Mouse (Mus musculus) liver, embryonic 15.5 days (tissue): ENCODE measurements around the gene Scnn1a. TPM values are rescaled to one million over a fixed set of nuclear protein-coding genes. Genes with fewer than 3 reads are reported as not detected.

ENCODE experiments used
- ATAC-seq: fragments of 200-750 bp; cut with Nextera tagmentation; 2 replicates; pipeline ENCODE4 v1.8.0; 2017; ENCODE audit warnings: moderate number of reproducible peaks, mild to moderate bottlenecking, moderate library complexity; ENCODE audit not compliant: insufficient read depth
- H3K27ac ChIP-seq: fragments of 300-500 bp; sonication (generic); replicated peaks from 2 replicates; pipeline ENCODE4 v1.5.1; 2015; ENCODE audit warnings: mild to moderate bottlenecking, inconsistent platforms
- H3K27me3 ChIP-seq: fragments of 300-500 bp; sonication (generic); 2 replicates; pipeline ENCODE4 v1.6.1; 2015; ENCODE audit warnings: mild to moderate bottlenecking, inconsistent platforms
- H3K36me3 ChIP-seq: fragments of 300-500 bp; sonication (generic); replicated peaks from 2 replicates; pipeline ENCODE4 v1.6.1; 2015; ENCODE audit warnings: moderate library complexity, mild to moderate bottlenecking, inconsistent platforms
- H3K4me1 ChIP-seq: fragments of 300-500 bp; sonication (generic); replicated peaks from 2 replicates; pipeline ENCODE4 v1.6.1; 2015; ENCODE audit warnings: inconsistent platforms
- H3K4me2 ChIP-seq: fragments of 300-500 bp; sonication (generic); 2 replicates; pipeline ENCODE4 v1.6.1; 2015; ENCODE audit warnings: moderate library complexity, mild to moderate bottlenecking, inconsistent platforms
- H3K4me3 ChIP-seq: fragments of 300-500 bp; sonication (generic); replicated peaks from 2 replicates; pipeline ENCODE4 v1.5.1; 2015; ENCODE audit warnings: mild to moderate bottlenecking, inconsistent platforms
- H3K9ac ChIP-seq: fragments of 300-500 bp; sonication (generic); 2 replicates; pipeline ENCODE4 v1.6.1; 2015; ENCODE audit warnings: moderate library complexity, mild to moderate bottlenecking, inconsistent platforms
- H3K9me3 ChIP-seq: fragments of 300-500 bp; sonication (generic); replicated peaks from 2 replicates; pipeline ENCODE4 v1.6.1; 2016; ENCODE audit warnings: inconsistent platforms
- WGBS: fragments of 180-500 bp; shearing (Covaris S2); methylation state at CpG from one replicate; pipeline ENCODE4 v1.1.7; 2015; ENCODE audit warnings: mixed read lengths; ENCODE audit not compliant: insufficient replicate concordance; 5-methylcytosine and 5-hydroxymethylcytosine counted together
- polyA plus RNA-seq: library from polyadenylated mRNA; unstranded; fragments of >200 nt; fragmentation: Nextera tagmentation; extraction: Ambion mirVana; gene quantifications from 2 replicates; pipeline ENCODE4 v1.2.1, GENCODE M21; 2015

Scnn1a gene
- polyA plus RNA-seq, 1 experiment from 2014 or later = 0.64 TPM

DNA sequence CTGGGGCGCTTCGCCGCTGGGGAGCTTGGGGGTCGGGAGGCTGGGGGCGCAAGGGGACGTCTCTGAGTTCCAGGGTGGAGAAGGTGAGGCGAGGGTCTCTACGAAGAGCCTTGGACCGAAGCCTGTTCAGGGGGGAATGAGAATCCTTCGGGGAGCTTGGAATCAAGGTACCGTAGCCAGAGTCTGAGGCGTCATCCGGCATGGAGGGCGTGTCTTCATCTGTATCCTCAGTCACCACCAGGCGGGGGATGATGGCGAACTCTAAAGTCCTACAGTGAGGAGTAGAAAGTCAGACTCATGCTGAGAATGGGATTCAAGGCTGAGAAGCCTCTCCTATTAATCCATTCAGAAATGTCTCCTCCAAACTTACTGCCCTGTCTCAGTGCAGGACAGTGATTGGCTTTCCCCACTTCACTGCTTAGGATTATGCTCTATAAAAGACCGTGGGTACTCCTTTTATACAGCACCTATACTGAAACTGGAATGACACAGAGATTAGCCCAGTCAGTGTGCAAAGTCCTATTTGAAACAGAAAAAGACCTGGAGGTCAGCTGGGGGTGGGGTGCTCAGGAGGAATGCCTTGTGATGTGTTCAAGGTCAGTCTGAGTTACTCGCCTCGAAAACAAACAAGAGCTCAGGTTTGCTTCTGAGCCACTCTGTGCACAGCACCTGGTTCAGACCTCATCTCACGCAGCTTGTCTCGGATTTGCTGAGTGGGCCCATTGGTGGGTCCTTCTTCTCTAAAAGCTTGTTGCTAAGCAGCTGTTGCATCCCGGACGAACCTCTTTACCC lies 43.2 kb downstream of the Scnn1a start:
- peak; percentile 50 for ATAC-seq
- Histone ChIP-seq H3K27me3 (no peaks in the 10 kb centered on the region), H3K4me2 (peak overlapping the region; percentile 27), H3K4me1 (peaks cover 17% of the 10 kb centered on the region), H3K4me3 (no peak overlapping the region), H3K27ac (0 out of 2 replicates have a peak overlapping the region, but pooled peaks have one; percentile 2), H3K9me3 (no peaks in the 10 kb centered on the region), H3K9ac (no peak overlapping the region), H3K36me3 (peaks cover 32% of the 10 kb centered on the region)
- WGBS = 40% methylated on average over 23 of the region's 23 CpGs

DNA sequence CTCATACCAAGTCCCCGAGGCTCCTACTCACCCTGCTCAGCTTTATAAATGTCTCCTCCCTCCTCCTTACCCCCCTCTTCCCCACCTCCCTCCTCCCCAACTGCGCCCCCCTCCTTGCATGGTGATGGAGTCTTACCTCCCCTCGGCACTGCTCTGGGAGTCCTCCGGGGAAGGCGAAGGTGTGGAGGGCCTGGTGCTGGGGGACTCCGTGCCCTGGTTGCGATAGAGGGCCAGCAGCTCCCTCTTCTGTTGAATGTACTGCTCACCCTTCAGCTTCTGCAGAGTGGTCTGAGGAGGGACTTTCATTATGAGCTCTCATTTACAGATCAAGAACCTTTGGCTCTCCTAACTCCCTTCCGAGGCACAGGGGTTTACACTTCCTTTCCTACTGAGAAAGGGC lies 44.0 kb downstream of the Scnn1a start:
- Histone ChIP-seq H3K27me3 (no peaks in the 10 kb centered on the region), H3K4me3 (no peak overlapping the region), H3K9me3 (no peaks in the 10 kb centered on the region), H3K36me3 (peaks cover 28% of the 10 kb centered on the region), H3K4me1 (peaks cover 17% of the 10 kb centered on the region), H3K27ac (no peak overlapping the region), H3K9ac (no peak overlapping the region), H3K4me2 (peak overlapping the region; percentile 27; the same call in 1 of the 2 replicates)
- WGBS = 10% methylated on average over 8 of the region's 8 CpGs
- ATAC-seq = no peak

DNA sequence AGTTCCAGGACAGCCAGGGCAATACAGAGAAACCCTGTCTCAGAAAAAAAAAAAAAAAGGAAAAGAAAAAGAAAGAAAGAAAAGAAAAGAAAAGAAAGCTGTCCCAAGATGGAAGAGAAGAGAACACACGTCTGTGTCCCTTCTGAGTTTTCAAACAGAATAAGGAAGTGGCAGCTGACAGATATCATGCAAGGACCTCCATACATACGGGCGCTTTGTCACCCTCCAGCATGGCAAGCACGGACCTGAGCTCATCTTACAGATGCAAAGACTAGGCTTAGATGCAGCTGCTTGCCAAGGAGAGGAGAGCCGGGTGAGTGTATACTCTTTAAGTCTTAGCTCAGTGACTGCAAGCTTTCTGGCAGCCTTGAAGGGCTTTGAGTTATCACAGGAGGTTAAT lies 45.1 kb downstream of the Scnn1a start:
- no peaks in the 10 kb centered on the region for H3K9me3 ChIP-seq

DNA sequence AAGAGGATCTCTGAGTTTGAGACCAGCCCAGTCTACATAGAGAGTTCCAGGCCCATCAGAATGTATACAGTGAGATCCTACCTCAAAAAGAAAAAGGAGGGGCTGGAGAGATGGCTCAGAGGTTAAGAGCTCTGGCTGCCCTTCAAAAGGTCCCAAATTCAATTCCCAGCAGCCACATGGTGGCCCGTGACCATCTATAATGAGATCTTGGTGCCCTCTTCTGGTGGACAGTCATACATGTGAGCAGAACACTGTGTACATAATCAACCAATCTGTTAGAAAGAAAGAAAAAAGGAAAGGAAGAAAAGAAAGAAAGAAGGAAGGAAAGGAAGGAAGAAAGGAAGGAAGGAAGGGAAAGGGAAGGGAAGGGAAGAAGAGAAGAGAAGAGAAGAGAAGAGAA lies 45.7 kb downstream of the Scnn1a start:
- Histone ChIP-seq H3K27me3 (no peaks in the 10 kb centered on the region), H3K9me3 (no peaks in the 10 kb centered on the region), H3K4me2 (no peak overlapping the region), H3K4me1 (peaks cover 17% of the 10 kb centered on the region), H3K4me3 (no peak overlapping the region), H3K9ac (no peak overlapping the region), H3K36me3 (peaks cover 13% of the 10 kb centered on the region), H3K27ac (no peak overlapping the region)
- ATAC-seq = no peak
- 45% methylated on average over 1 of the region's 1 CpGs for WGBS

More for the DNA sequence above, 45.1 kb downstream of the Scnn1a start:
- no peak overlapping the region for H3K4me2 ChIP-seq
- H3K36me3 ChIP-seq = peaks cover 19% of the 10 kb centered on the region
- ATAC-seq = no peak
- H3K9ac ChIP-seq = no peak overlapping the region
- H3K4me1 ChIP-seq = peaks cover 17% of the 10 kb centered on the region
- WGBS = 52% methylated on average over 5 of the region's 5 CpGs
- H3K27me3 ChIP-seq = no peaks in the 10 kb centered on the region
- no peak overlapping the region for H3K27ac ChIP-seq
- no peak overlapping the region for H3K4me3 ChIP-seq

DNA sequence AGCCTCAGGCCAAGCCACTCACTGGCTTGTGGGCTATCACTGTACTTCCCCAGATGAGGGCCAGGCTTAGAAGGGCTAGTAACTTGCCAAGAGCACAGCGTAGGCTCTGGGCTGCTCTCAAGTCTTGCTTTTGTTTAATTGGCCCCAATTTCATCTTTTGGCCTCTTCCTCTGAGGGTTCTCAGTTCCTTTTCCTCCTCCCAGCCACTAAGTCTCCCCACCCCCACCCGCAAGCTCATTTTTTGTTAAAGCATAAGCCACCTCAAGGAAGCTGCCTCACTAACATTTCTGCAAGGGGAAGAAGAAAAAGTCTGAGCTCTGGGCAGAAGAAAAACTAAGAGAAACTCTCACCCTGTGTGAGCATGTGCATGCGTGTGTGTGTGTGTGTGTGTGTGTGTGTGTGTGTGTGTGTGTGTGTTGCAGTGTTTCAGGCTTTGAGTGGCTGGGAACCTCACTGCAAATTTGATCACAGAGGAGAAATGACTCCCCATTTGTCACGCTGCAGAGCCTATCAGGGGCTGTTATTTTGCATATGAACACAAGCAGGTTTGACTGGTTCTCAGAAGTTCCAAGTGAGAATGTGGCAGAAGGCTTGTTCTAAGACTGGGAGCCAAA lies 47.4 kb downstream of the Scnn1a start:
- Histone ChIP-seq H3K27me3 (no peaks in the 10 kb centered on the region), H3K4me1 (peaks cover 12% of the 10 kb centered on the region), H3K4me3 (no peak overlapping the region), H3K27ac (peak overlapping the region; percentile 54), H3K4me2 (no peak overlapping the region), H3K9ac (no peak overlapping the region), H3K36me3 (no peaks in the 10 kb centered on the region), H3K9me3 (no peaks in the 10 kb centered on the region)
- no peak for ATAC-seq
- WGBS = 16% methylated on average over 4 of the region's 4 CpGs

DNA sequence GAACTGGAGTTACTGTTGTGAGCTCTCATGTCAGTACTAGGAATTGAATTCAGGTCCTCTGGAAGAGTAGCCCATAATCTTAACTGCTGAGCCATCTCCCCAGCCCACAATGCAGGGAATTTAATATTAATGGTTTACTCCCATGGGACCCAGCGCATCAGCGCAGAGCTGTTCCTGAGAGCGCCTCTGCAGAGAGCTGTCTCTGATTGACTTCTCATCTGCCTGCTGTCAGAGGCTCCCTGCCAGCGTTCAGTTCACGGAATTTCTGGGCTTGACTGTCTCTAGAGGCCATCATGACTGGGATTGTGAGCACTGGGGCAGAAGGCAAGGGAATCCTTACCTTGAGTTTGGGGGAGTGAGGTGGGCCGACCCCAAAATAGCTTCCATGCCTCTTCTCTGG lies 56.6 kb downstream of the Scnn1a start:
- no peak for ATAC-seq
- Histone ChIP-seq H3K4me2 (no peak overlapping the region), H3K27me3 (peaks cover 45% of the 10 kb centered on the region), H3K36me3 (no peaks in the 10 kb centered on the region), H3K9ac (no peak overlapping the region), H3K27ac (no peak overlapping the region), H3K9me3 (no peaks in the 10 kb centered on the region), H3K4me1 (peaks cover 16% of the 10 kb centered on the region), H3K4me3 (no peak overlapping the region)
- 64% methylated on average over 6 of the region's 6 CpGs for WGBS

DNA sequence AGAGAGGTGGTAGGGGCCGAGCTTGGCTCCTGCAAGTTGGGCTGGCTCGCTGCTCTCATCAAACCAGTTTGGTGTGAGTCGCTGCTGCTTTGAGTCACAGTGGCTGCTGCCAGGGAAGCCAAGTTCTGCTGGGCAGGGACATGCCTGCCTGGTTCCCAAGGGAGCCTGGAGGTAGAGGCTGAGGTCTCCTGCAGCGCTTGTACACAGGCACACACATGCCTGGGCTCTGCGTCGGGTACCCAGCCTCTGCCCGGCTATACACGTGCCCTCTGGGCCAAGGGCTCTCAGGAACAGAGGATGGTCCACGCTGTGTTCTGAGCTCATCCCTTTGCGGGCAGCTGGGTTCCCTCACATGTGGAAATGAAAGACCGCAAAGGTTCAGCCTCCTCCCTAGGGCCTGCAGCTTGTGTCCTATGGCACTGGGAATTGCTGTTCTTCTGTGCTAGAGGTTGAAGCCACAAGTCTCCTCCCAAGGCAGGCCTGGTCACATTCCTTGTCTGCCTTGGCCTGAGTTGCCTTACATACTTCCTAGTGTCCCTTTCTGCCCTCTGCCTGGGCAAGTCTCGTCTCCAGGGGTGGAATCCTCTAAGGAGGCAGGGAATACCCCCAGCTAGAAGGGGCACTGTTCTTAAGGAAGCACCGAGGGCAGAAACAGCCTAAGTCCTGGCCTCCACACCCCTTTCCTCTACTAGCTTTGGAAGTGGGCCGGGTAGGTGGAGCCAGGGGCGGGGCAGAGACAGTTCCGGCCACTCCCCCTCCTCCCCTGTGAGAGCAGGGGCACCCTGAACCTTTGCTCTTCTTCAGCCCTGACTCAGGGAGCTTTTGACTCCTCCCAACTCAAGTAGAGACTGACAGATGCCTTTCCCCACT lies 57.4 kb downstream of the Scnn1a start:
- Histone ChIP-seq H3K36me3 (no peaks in the 10 kb centered on the region), H3K27me3 (peaks cover 51% of the 10 kb centered on the region), H3K9me3 (no peaks in the 10 kb centered on the region), H3K4me1 (peaks cover 16% of the 10 kb centered on the region), H3K4me2 (peak overlapping the region; percentile 37), H3K4me3 (no peak overlapping the region), H3K9ac (no peak overlapping the region), H3K27ac (no peak overlapping the region)
- ATAC-seq = no peak
- WGBS = 40% methylated on average over 16 of the region's 16 CpGs

DNA sequence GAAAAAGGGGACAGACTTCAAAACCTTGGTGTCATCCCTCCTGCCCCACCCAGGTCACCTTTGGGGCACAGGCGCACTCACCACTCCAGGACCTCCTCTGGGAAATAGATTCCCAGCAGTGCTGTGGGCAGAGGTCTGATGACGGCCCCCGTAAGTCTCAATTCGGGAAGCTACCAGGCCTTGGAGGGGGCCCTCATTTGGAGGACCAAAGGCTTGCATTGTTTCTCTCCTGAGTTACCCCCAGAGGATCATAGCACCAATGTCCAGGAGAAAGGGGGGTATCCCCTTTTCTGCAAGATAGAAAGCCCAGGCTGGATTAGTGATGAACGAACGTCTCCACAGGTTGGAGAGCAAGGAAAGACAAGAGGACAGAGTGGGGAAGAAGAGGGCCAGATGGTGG lies 58.2 kb downstream of the Scnn1a start:
- no peak for ATAC-seq
- Histone ChIP-seq H3K27me3 (peaks cover 51% of the 10 kb centered on the region), H3K9me3 (no peaks in the 10 kb centered on the region), H3K4me1 (peaks cover 16% of the 10 kb centered on the region), H3K4me2 (peak overlapping the region; percentile 37; the same call in 1 of the 2 replicates), H3K27ac (no peak overlapping the region), H3K9ac (no peak overlapping the region), H3K4me3 (no peak overlapping the region), H3K36me3 (no peaks in the 10 kb centered on the region)
- 19% methylated on average over 6 of the region's 6 CpGs for WGBS

DNA sequence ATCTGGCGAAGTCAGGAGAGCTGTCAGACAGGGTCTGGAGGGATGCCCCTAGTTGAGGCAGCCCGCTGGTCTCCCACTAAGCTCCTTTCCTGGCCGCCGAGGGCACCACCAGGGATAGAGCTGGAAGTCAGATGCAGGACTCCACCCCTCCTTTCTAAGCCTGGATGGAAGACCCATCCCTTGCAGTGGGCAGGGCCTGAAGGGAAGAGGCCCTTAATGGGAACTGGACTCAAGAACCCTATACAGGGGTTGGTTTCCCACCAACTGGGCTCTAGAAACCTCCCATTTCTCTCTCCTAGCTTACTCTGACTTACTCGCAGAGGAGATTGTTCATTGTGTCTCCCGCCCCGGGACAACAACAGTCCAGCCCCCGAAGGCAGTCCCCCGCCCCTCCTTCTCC lies 59.3 kb downstream of the Scnn1a start:
- Histone ChIP-seq H3K9me3 (no peaks in the 10 kb centered on the region), H3K27me3 (peaks cover 51% of the 10 kb centered on the region), H3K36me3 (no peaks in the 10 kb centered on the region), H3K9ac (no peak overlapping the region), H3K27ac (no peak overlapping the region), H3K4me1 (peaks cover 16% of the 10 kb centered on the region), H3K4me3 (peak overlapping the region; percentile 45), H3K4me2 (peak overlapping the region; percentile 54)
- WGBS = 15% methylated on average over 9 of the region's 9 CpGs
- ATAC-seq = no peak

DNA sequence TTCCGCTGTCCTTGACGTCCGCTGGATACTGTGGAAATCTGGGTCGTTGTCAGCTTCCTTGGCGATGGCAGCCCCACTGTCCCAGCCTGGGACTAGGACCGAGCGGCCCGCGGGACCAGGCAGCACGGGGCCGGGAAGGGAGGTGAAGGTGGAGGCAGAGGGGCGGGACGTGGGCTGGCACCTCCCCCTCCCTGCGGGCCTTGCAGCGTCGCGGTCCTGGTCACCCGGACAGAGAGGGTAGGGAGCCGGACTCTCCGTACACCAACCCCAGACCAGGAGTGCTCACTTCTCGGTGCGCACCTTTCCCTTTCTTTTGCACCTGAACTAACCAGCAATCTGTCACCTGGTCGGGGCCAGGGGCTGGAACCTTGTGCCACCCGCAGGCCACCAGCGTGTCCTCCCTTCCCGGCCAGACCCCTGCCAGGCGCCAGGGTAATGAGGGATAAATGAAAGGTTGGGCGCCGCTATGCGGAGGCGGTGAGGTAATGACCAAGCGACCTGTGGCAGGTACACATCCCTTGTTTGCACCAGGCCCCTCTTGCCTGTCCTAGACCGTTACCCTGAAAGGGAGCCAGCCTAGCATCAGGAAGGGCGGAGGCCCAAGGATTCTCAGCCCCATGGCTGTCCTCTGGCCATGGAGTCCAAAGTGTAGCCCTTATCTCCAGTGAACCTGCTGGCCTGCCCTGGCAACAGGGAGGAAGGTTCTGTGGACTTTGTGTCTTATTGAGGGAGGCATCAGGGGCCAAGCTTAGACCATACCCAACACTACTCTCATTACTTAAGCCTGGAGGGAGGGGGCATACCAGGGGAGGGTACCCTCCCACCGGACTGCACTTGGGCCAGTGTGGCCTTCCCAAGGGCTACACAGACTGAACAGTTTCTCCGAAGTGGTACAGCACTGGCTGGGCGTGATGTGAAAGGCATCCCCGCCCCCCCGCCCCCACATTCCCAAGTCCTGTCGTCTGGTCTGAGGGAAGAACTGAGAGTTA lies 60.2 kb downstream of the Scnn1a start, which contains the start of gene Plekhg6:
Gene Plekhg6 (minus strand): TSS at position 422 of the 989 bp plus-strand sequence.
- Histone ChIP-seq H3K4me2 (peak within 1 kb of the TSS; percentile 54), H3K9me3 (no peaks in the 10 kb centered on the region), H3K4me1 (peaks cover 22% of the 10 kb centered on the region), H3K4me3 (peak within 1 kb of the TSS; percentile 45), H3K27ac (peak within 1 kb of the TSS; percentile 42; the same call in 1 of the 2 replicates), H3K9ac (no peak within 1 kb of the TSS), H3K27me3 (peaks cover 51% of the 10 kb centered on the region), H3K36me3 (no peaks in the 10 kb centered on the region)
- peak; percentile 63 for ATAC-seq
- 10% methylated on average over 40 of the region's 40 CpGs for WGBS
